Mouse (Mus musculus) kidney, adult 2 months (tissue): ENCODE results near the gene Fasn.

Source experiments
- CTCF ChIP-seq: fragments of 200-500 bp; conservative IDR thresholded peaks from 2 replicates; pipeline ENCODE4 v1.5.1; 2011; ENCODE audit warnings: low read depth, mild to moderate bottlenecking, control low read depth, low read length, moderate library complexity, mixed read lengths; ENCODE audit not compliant: insufficient read depth, insufficient read length
- POLR2A ChIP-seq: fragments of 200-500 bp; IDR thresholded peaks from one replicate; pipeline ENCODE4 v1.6.1; 2011; ENCODE audit warnings: low read depth, low read length, control low read depth

- TF ChIP-seq CTCF (no peak), POLR2A (no peak)
Observed at GRCm38 (mm10) chr11:120818251-120818650, 6.1 kb downstream of the Fasn start.
